Mouse (Mus musculus) forebrain, embryonic 13.5 days (tissue): ENCODE data around the gene Dglucy. TPM values are rescaled to one million over a fixed set of nuclear protein-coding genes. Genes with fewer than 3 reads are reported as not detected.

ENCODE experiments used
- ATAC-seq: fragments of 200-750 bp; cut with Nextera tagmentation; 2 replicates; pipeline ENCODE4 v1.8.0; 2017
- H3K27ac ChIP-seq: fragments of 300-500 bp; sonication (generic); 2 replicates; pipeline ENCODE4 v1.5.1; 2015; ENCODE audit warnings: inconsistent platforms, mild to moderate bottlenecking, moderate library complexity
- H3K27me3 ChIP-seq: fragments of 300-500 bp; sonication (generic); 2 replicates; pipeline ENCODE4 v1.6.1; 2015; ENCODE audit warnings: mild to moderate bottlenecking, inconsistent platforms
- H3K36me3 ChIP-seq: fragments of 300-500 bp; sonication (generic); 2 replicates; pipeline ENCODE4 v1.6.1; 2015; ENCODE audit warnings: mild to moderate bottlenecking, inconsistent platforms; ENCODE audit not compliant: poor library complexity, severe bottlenecking
- H3K4me1 ChIP-seq: fragments of 300-500 bp; sonication (generic); 2 replicates; pipeline ENCODE4 v1.6.1; 2015; ENCODE audit warnings: inconsistent platforms
- H3K4me2 ChIP-seq: fragments of 300-500 bp; sonication (generic); 2 replicates; pipeline ENCODE4 v1.6.1; 2015; ENCODE audit warnings: inconsistent platforms, mild to moderate bottlenecking, moderate library complexity
- H3K4me3 ChIP-seq: fragments of 300-500 bp; sonication (generic); 2 replicates; pipeline ENCODE4 v1.5.1; 2015; ENCODE audit warnings: mild to moderate bottlenecking, inconsistent platforms
- H3K9ac ChIP-seq: fragments of 300-500 bp; sonication (generic); 2 replicates; pipeline ENCODE4 v1.6.1; 2015; ENCODE audit warnings: mild to moderate bottlenecking, inconsistent platforms
- H3K9me3 ChIP-seq: fragments of 300-500 bp; sonication (generic); replicated peaks from 2 replicates; pipeline ENCODE4 v1.6.1; 2016; ENCODE audit warnings: inconsistent platforms
- WGBS: fragments of 180-500 bp; shearing (Covaris S2); methylation state at CpG from one replicate; pipeline ENCODE4 v1.1.7; 2015; 5-methylcytosine and 5-hydroxymethylcytosine counted together
- polyA plus RNA-seq: library from polyadenylated mRNA; unstranded; fragments of >200 nt; fragmentation: Nextera tagmentation; extraction: Ambion mirVana; gene quantifications from 2 replicates; pipeline ENCODE4 v1.2.1, GENCODE M21; 2015

Dglucy gene
- polyA plus RNA-seq, 1 experiment from 2014 or later, result 1.9 TPM

GRCm38 (mm10) chr12:100897736-100898650 is 119.1 kb downstream of the Dglucy start:
- Histone ChIP-seq H3K4me2 (peak overlapping the region; percentile 71), H3K27ac (no peak overlapping the region), H3K9ac (no peak overlapping the region), H3K36me3 (no peaks in the 10 kb centered on the region), H3K9me3 (no peaks in the 10 kb centered on the region), H3K4me3 (peak overlapping the region; percentile 36; the same call in 1 of the 2 replicates), H3K27me3 (peaks cover 38% of the 10 kb centered on the region), H3K4me1 (peaks cover 24% of the 10 kb centered on the region)
- 17% methylated on average over 12 of the region's 12 CpGs for whole genome bisulfite sequencing
- no peak for ATAC-seq

DNA sequence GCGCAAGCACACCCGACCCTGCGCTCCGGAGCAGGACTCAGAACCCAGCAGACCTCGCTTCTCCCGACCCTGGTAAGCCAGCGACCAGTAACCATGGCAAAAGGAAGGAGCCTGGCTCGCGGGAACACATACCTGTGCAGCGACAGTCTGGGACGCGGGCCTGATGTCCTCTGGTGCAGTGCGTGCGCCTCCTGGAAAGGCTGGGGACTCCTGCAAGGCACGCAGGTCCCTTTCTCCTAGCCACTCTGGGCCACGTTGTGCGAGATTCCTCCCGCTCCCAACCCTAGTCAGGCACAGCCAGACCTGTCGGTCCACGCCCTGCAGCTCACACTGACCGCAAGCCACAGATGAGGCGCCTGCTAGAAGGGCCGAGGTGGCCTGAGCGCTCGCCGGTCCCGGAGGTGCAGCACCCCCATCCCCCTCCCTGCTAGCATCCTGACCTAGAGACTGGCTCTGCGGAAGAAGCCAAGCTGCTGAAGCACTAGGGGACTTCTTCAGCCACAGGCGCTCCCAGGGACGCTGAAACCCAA is 120.3 kb downstream of the Dglucy start:
- H3K27ac ChIP-seq, result no peak overlapping the region
- WGBS, result 1% methylated on average over 30 of the region's 30 CpGs
- peak overlapping the region; percentile 36 for H3K4me3 ChIP-seq
- no peaks in the 10 kb centered on the region for H3K9me3 ChIP-seq
- peaks cover 38% of the 10 kb centered on the region for H3K27me3 ChIP-seq
- H3K4me1 ChIP-seq, result peaks cover 24% of the 10 kb centered on the region
- H3K36me3 ChIP-seq, result no peaks in the 10 kb centered on the region
- H3K4me2 ChIP-seq, result peak overlapping the region; percentile 71
- peak overlapping the region; percentile 52 for H3K9ac ChIP-seq
- ATAC-seq, result 0 out of 2 replicates have a peak, but pooled peaks have one; percentile 41

DNA sequence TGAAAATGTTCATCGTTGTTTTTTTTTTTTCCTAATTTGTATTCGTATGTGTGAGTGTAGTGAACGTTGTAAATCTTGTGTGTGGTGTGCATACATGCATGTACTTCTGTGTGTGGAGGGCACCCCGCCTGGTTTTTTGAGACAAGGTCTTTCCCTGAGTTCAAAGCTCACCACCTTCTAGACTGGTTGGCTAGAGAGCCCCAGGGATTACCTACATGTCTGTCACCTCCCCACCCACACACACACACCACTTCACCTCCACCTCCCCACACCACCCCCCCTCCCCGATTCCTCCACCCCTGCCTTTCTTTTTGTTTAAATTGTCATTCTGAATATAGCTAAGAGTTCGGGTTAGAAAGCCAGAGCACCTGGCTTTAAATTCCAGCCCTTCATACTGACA is 122.0 kb downstream of the Dglucy start:
- ATAC-seq, result no peak
- H3K27me3 ChIP-seq, result peaks cover 38% of the 10 kb centered on the region
- 81% methylated on average over 6 of the region's 6 CpGs for WGBS

DNA sequence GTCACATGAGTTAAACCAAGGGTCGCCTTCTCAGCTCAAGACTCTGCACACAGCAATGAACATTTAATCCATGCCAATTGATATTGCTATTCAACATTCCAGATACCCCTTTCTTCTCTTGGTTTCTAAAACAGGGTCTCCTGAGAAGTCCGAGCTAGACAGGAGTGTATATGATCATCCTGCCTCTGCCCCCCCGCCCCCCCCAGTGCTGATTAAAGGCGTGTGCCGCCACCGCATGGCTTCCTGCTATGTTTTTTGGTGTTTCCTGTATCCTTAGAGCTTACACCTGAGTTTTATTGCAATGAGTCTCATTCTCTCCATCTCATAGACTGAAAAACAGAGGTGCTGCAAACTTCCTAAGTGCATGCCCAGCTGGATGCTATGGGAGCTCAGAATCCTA is 122.5 kb downstream of the Dglucy start:
- no peak for ATAC-seq
- H3K27ac ChIP-seq, result no peak overlapping the region
- no peak overlapping the region for H3K4me3 ChIP-seq
- H3K4me1 ChIP-seq, result peaks cover 20% of the 10 kb centered on the region
- H3K36me3 ChIP-seq, result no peaks in the 10 kb centered on the region
- H3K27me3 ChIP-seq, result peaks cover 38% of the 10 kb centered on the region
- no peak overlapping the region for H3K9ac ChIP-seq
- no peaks in the 10 kb centered on the region for H3K9me3 ChIP-seq
- WGBS, result 74% methylated on average over 6 of the region's 6 CpGs
- no peak overlapping the region for H3K4me2 ChIP-seq

More for the DNA sequence above, 122.0 kb downstream of the Dglucy start:
- no peak overlapping the region for H3K4me2 ChIP-seq
- H3K36me3 ChIP-seq, result no peaks in the 10 kb centered on the region
- H3K4me1 ChIP-seq, result peaks cover 20% of the 10 kb centered on the region
- no peak overlapping the region for H3K27ac ChIP-seq
- H3K4me3 ChIP-seq, result no peak overlapping the region
- H3K9me3 ChIP-seq, result no peaks in the 10 kb centered on the region
- no peak overlapping the region for H3K9ac ChIP-seq

GRCm38 (mm10) chr12:100903761-100904160 is 124.9 kb downstream of the Dglucy start:
- peaks cover 21% of the 10 kb centered on the region for H3K4me1 ChIP-seq
- no peak for ATAC-seq
- WGBS, result 89% methylated on average over 9 of the region's 9 CpGs
- H3K36me3 ChIP-seq, result no peaks in the 10 kb centered on the region
- H3K9me3 ChIP-seq, result no peaks in the 10 kb centered on the region
- H3K27ac ChIP-seq, result no peak overlapping the region
- H3K27me3 ChIP-seq, result peaks cover 28% of the 10 kb centered on the region
- H3K4me3 ChIP-seq, result no peak overlapping the region
- no peak overlapping the region for H3K9ac ChIP-seq
- H3K4me2 ChIP-seq, result no peak overlapping the region

DNA sequence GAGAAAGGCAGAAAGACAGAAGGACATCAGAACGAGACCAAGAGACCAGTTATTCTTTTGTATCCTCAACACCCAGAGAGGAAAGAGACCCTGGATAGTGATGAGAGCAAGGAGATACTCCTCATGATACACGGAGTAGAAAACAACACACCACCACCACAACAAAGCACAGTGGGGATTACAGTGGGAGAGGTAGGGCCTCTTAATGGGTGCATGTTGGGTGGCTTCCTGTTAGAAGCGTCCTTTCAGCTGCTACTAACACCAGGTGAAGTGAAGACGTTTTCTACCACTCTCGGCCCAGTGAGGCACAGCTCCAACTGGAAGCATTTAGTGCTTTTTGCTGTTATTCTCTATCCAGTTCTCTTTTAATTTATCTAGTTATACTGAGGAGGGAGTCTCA is 128.0 kb downstream of the Dglucy start:
- Histone ChIP-seq H3K9me3 (no peaks in the 10 kb centered on the region), H3K9ac (no peak overlapping the region), H3K4me3 (no peak overlapping the region), H3K27ac (no peak overlapping the region), H3K4me1 (peaks cover 12% of the 10 kb centered on the region; the same call in 1 of the 2 replicates), H3K27me3 (0 out of 2 replicates have a peak, but pooled peaks cover 9% of the 10 kb centered on the region), H3K4me2 (no peak overlapping the region), H3K36me3 (peaks cover 11% of the 10 kb centered on the region; the same call in 1 of the 2 replicates)
- WGBS, result 78% methylated on average over 5 of the region's 5 CpGs
- no peak for ATAC-seq

- Histone ChIP-seq H3K4me2 (peak within 1 kb of the TSS; percentile 91), H3K4me3 (peak within 1 kb of the TSS; percentile 45), H3K36me3 (peaks cover 20% of the 10 kb centered on the region), H3K4me1 (peaks cover 12% of the 10 kb centered on the region; the same call in 1 of the 2 replicates), H3K27me3 (0 out of 2 replicates have a peak, but pooled peaks cover 9% of the 10 kb centered on the region), H3K9me3 (no peaks in the 10 kb centered on the region), H3K9ac (peak within 1 kb of the TSS; percentile 75), H3K27ac (no peak within 1 kb of the TSS)
- ATAC-seq, result peak; percentile 51
- WGBS, result 3% methylated on average over 39 of the region's 39 CpGs
These were observed 128.9 kb downstream of the Dglucy start, which contains the start of gene Gpr68 for GRCm38 (mm10) chr12:100907598-100908297. Gene Gpr68, minus strand, starts transcription at chr12:100908198.

DNA sequence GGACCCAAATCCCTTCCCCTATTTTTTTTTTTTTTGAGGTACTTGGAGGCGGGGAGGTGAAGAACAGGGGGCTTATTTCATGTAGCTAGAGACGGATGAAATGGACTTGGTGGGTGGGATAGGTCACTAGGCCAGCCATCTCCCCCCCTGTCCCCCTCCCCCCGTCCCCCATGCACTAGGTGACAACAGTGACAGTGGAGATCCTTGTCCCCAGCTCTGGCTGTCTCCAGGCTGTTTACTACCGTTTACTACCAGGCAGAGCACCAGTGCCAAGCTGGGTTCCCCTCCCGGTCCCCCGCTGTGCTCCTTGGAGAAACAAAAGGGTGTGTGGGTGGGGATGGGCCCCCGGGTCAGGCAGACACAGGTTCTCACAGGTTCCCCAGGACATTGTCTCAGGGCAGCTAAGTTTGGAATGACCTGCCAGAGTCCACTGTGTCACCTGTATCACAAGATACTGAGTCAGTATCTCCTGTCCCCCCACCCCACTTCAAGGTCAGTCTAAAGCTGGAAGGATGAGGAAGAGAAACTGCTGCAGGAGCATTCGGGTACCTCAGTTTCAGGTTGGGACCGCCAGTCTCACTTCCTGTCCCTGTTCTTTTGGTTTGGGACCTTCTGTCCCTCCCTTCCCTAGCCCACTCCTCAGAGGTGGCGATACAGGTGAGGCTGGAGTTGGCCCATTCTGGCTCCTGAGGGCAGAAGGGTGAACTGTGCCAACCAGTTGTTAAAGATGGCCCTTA is 129.6 kb downstream of the Dglucy start:
- peak; percentile 48; the same call in 1 of the 2 replicates for ATAC-seq
- Histone ChIP-seq H3K9ac (peak overlapping the region; percentile 75), H3K36me3 (peaks cover 27% of the 10 kb centered on the region), H3K9me3 (no peaks in the 10 kb centered on the region), H3K4me2 (peak overlapping the region; percentile 91), H3K4me1 (peaks cover 12% of the 10 kb centered on the region; the same call in 1 of the 2 replicates), H3K27me3 (0 out of 2 replicates have a peak, but pooled peaks cover 9% of the 10 kb centered on the region), H3K27ac (no peak overlapping the region), H3K4me3 (peak overlapping the region; percentile 45)
- WGBS, result 15% methylated on average over 10 of the region's 10 CpGs

GRCm38 (mm10) chr12:100909765-100910164 is 130.9 kb downstream of the Dglucy start:
- no peak overlapping the region for H3K4me3 ChIP-seq
- no peak overlapping the region for H3K27ac ChIP-seq
- H3K4me2 ChIP-seq, result no peak overlapping the region
- H3K36me3 ChIP-seq, result peaks cover 40% of the 10 kb centered on the region
- H3K27me3 ChIP-seq, result 0 out of 2 replicates have a peak, but pooled peaks cover 9% of the 10 kb centered on the region
- ATAC-seq, result no peak
- H3K9me3 ChIP-seq, result no peaks in the 10 kb centered on the region
- peaks cover 12% of the 10 kb centered on the region; the same call in 1 of the 2 replicates for H3K4me1 ChIP-seq
- no peak overlapping the region for H3K9ac ChIP-seq
- 71% methylated on average over 6 of the region's 6 CpGs for WGBS

DNA sequence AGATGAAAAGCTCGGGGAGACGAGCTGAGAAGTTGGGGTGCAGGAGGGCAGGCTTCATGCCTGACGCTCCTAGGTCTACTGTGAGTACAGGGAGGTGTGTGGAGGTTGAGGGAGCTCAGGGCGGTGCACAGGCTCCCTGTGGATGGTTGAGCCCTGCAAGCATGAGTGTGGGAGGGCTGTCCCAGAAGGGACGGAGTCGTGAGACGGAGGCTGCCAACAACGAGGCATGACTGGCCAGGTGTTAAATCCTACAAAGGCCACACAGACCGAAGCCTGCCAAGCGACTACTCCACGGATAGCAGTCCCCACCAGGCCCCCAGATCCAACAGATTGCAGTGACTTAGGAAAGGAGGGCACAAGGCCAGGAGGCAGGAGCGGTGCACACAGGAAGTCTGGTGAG is 131.9 kb downstream of the Dglucy start:
- H3K4me1 ChIP-seq, result peaks cover 12% of the 10 kb centered on the region; the same call in 1 of the 2 replicates
- H3K27ac ChIP-seq, result no peak overlapping the region
- H3K27me3 ChIP-seq, result 0 out of 2 replicates have a peak, but pooled peaks cover 9% of the 10 kb centered on the region
- ATAC-seq, result no peak
- H3K4me3 ChIP-seq, result no peak overlapping the region
- no peak overlapping the region for H3K4me2 ChIP-seq
- WGBS, result 75% methylated on average over 12 of the region's 12 CpGs
- H3K9ac ChIP-seq, result no peak overlapping the region
- H3K9me3 ChIP-seq, result no peaks in the 10 kb centered on the region
- peaks cover 50% of the 10 kb centered on the region for H3K36me3 ChIP-seq

DNA sequence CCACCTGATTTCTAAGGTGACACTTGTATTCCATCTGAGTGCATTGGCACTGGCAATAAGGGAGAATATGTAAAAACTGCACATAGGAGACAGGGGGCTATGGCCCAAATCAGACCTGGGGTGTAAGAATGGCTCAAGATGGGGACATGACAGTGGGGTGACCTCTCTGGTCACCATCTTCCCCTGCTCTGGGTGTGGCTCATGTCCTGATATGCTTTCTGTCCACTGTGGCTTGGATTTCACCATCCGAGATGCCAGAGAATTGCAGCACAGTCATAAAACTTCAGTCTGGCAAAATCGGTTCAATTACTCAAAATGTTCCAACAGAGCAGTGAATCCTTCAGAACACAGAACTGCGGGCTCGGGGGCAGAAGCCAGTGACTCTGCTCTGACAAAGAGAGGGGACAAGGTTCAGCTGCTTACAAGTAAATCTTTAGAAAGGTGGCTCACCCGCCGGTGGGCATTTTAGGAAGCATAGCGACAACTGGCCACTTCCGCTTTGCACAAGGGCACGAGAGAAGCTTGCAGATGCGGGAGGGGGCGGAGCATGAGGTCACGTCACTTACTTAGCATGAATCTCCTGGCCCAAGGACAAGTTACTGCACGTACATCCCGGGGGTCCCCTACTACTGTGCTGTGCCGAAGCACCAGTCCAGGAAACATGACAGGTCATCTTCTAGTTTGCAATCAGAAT is 145.9 kb downstream of the Dglucy start:
- H3K27ac ChIP-seq, result no peak overlapping the region
- H3K27me3 ChIP-seq, result no peaks in the 10 kb centered on the region
- H3K4me3 ChIP-seq, result no peak overlapping the region
- no peak overlapping the region for H3K9ac ChIP-seq
- 93% methylated on average over 15 of the region's 15 CpGs for WGBS
- H3K4me1 ChIP-seq, result no peaks in the 10 kb centered on the region
- peaks cover 83% of the 10 kb centered on the region for H3K36me3 ChIP-seq
- no peak overlapping the region for H3K4me2 ChIP-seq
- no peaks in the 10 kb centered on the region for H3K9me3 ChIP-seq
- ATAC-seq, result no peak
